Mouse (Mus musculus) T-helper 17 cell (primary cell): ENCODE results near the gene Fmo1.

Experiments used
- in situ Hi-C, 2 experiments: fragments of 300-600 bp; cut with MboI, MseI; formaldehyde crosslinking; loops; 1 replicate in 1 of 2; 2 replicates in 1 of 2; pipeline ENCODE4 v1.15.1; 2025; ENCODE audit warnings: high pct_unique_total_duplicates in 2 of 2

Gene Fmo1

DNA sequence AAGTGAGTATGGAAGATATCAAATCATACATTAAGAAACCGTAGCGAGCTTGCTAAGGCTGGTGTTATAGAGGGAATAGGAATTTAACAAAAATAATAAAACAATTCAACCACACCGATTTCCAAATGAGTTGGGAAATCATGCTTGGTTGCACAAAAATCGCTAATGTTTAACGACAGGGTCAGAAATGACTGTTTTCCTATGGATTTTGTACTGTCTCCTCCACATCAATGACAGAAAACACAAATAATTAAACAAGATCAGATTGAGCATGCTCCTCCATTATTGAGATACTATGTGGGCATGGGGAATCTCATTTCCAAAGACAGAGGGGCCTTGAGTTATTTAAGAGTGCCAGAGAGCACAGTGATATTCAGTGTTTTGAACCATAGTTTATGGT lies 2.1 kb downstream of the Fmo1 start:
- in situ Hi-C loops: loop anchor here in 1 of 2 experiments (10.0 kb wide), 1 partner anchor 1041 kb away; no protein-coding TSS in a partner anchor

GRCm38 (mm10) chr1:162863579-162863978 lies 2.8 kb downstream of the Fmo1 start:
- in situ Hi-C loops: loop anchor here in 1 of 2 experiments (10.0 kb wide), 1 partner anchor 1041 kb away; no protein-coding TSS in a partner anchor

DNA sequence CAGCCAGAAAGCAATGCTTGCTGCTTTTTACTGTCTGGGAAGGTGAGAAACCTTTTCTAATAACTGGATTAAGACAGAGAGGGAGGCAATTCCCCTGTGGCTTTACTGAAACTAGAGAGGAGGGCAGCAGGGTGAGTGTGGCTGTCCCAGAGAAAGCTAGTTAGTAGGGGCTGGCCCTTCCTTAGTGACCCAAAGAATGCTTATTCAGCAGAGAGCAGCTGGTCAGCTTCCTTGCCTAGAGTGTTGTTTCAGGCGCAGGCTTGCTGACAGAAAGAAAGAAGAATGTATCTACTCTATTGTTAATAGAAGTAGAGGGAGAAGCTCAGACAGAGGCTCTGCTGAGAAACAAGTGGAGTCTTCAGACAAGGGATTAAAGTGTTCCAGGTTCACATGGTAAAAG lies 4.1 kb downstream of the Fmo1 start:
- in situ Hi-C loops: loop anchor here in 1 of 2 experiments (10.0 kb wide), 1 partner anchor 1042 kb away; no protein-coding TSS in a partner anchor

DNA sequence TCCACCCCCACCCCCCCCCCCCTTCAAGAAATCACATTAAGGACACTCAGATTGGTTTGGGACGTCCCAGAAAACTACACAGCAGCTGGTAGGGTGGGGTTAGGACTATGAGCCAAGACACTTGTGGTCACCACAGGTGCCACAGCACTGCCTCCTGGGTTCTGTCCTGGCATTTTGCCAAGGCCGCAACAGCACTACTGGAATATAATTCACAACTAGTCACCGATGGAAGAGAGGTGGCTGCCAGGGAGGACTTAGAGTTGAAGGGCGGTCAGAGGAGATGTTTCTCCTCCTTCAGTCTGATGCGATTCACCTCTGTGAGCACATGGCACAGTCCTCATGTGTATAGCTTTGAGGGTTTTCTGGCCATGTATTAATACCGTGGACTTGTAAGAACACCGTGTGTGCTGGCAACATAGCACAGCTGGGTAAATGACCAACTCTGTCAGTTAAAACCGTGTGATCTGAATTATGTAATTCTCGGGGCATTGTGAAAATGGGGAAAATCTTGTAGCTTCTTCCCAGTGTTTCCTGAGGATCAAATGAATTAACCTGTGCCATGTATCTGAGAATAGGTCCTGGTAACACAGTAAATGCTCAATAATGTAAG lies 6.3 kb downstream of the Fmo1 start:
- in situ Hi-C loops: loop anchor here in 1 of 2 experiments (10.0 kb wide), 1 partner anchor 1045 kb away; no protein-coding TSS in a partner anchor

DNA sequence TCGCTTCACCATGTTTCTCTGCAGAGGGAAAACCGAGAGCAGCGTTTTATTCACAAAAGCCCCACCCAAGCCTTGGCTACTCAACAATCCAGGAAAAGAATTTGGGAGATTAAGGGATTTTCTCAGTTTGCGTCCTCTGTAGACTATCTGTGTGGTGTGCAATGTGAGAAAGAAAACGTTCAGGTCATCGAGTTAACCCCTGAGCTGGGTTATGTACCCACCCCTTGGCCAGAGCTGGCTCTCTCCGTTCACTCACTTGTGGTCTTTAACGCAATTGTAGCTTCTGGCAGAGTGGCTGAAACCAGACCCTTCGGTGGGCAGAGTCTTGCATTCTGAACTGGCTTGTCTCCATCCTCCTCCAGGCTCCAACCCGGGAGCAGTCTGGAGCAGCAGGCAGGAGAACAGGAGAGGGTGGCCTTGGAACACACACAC lies 6.8 kb downstream of the Fmo1 start:
- in situ Hi-C loops: no loop called here

GRCm38 (mm10) chr1:162858748-162859130 lies 7.7 kb downstream of the Fmo1 start:
- in situ Hi-C loops: no loop called here

DNA sequence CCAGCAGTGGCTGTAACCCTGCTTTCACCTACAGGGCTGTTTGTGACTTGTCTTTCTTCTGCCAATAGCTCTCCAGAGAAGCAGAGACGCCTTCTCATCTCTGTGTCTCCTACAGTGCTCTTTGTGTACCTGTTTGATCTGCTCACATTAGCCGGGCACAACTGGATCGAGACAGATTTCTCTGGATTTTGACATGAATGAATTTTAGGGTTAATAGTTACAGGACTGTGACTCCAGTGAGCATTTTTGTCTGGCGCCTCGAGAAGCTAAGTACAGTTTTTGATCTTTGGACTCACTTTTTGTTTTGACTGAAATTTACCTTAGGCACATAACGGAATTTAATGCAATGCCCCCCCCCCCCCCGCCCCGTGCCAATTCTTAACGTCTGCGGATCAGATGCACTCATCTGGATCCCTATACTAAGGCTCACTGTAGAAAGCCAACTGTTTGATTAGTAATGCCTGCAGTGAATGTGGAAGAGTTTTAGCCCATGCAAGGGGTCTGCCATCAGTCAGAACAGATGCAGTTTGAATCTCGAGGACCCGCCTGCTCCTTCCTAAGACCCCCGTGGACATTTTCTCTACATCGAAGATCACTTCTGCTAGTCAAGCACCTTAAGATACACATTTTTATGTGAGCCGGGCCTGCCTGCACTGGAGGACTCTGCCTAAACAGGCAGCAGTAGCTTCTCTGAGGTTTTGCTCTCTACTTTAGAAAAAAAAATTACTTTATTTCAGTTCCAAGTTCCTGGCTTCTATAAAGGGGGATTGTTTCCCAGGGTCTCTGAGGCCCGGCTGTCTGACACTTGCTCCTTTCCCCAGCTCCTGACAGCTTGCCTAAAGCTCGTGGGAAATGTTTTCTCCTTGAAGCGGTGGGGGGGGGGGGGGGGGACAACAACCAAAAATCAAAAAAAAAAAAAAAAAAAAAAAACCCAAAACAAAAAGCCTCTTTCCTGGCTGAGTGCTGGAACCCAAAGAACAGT lies 8.4 kb downstream of the Fmo1 start:
- in situ Hi-C loops: no loop called here

GRCm38 (mm10) chr1:162853812-162854482 lies 12.5 kb downstream of the Fmo1 start:
- in situ Hi-C loops: no loop called here

GRCm38 (mm10) chr1:162847554-162847953 lies 18.9 kb downstream of the Fmo1 start:
- in situ Hi-C loops: no loop called here

- in situ Hi-C loops: no loop called here
These were observed 26.2 kb downstream of the Fmo1 start for GRCm38 (mm10) chr1:162840211-162840610.

DNA sequence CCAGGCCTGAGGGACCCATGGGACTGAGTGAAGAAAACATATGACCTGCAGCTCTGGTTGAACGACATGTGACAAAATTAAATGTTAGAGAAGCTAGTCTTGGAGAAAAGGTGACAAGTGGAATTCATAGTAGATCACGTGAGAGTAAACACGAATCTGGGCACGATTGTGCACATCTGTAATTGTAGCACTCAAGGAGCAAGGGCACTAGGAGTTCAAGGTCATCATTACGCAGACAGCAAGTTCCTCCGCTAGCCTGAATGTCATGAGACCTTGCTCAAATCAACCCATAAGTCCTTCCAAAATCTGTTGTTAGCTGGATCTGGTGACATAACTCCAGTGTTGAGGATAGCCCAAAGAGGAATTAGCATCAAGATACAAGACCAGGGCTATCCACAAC lies 27.4 kb downstream of the Fmo1 start:
- in situ Hi-C loops: no loop called here

DNA sequence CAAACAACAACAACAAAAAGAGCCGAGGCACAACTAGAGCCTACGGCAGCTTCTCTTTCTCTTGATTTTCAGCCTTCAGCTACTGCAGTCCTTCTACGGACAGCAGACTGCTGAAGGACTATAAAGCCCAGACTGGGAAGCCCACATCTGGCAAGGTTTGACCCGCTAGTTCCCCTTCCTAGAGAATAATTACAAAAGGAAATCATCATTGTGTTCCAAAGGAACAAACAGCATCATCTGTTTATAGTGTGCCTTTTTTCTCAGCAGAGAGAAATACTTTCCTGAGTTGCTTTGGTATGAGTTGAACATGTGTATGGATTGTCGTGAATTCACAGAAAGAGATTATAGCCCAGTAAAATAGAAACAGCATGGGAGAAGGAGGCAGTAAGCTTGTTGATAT lies 32.1 kb downstream of the Fmo1 start:
- in situ Hi-C loops: no loop called here

DNA sequence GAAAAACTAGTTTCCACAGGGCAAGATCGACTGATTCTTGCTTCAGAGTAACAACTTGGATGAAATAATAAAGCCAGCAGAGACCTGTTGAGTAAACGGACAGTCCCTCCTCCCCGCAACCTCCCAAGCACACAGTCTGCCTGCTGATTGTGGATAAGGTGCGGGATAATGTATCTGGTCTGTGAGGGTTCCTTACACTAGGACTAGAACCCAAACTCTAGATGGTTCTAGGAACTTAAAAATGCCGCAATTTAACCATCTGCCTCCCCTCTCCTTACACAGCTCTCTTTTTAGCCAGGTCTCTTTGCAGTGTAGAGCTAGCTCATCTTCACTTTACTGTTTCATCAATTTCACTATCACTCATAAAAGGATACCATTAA lies 33.8 kb downstream of the Fmo1 start:
- in situ Hi-C loops: no loop called here

DNA sequence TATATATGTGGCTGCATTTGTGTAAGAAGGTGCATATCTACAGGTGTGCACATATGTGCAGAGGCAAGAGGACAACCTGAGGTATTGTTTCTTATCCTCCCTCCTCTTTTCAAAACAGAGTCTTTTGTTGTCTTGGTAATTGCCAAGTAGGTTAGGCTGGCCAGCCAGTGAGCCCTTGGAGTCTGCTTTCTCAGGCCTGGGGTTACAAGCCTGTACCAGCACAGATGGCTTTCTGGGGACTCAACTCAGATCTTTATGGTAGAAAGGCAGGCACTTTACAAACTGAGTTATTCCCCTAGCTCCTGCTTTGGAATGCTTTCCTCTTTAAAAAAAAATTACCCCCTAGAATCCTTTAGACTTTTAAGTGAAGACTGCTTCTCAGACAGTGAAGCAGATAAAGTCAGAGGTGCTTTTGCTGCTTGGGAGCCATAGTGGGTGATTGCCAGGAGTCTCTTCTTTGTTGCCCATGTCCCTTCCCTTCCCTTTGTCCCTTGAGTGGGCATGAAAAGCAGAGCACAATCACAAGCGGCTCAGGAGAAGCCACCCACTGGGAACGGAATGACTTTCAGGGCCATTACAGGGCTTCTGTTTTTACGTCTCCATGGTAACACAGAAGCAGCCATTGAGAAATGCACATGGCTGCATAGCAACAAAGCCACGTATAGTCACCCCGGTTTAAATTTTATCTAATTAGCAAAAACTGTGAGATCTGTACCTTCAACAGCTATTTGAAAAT lies 34.4 kb downstream of the Fmo1 start:
- in situ Hi-C loops: no loop called here

DNA sequence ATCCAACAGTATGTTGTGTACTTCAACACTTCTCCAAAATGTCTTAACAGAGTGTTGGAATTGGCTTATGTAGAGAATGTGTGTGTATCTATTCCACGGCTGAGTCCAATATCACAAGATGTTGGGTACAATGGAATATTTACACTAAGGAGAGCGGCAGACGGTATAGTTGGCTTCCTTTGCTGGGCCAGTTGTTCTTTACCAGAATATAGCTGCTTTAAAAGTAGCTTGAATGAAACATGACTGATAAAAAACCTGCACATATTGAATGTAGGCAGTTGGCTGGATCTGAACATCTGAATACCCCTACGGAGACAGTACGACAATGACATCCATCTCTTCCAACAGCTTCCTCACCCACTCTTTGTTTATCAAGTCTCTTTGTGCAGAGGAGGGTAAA lies 47.1 kb downstream of the Fmo1 start:
- in situ Hi-C loops: no loop called here

DNA sequence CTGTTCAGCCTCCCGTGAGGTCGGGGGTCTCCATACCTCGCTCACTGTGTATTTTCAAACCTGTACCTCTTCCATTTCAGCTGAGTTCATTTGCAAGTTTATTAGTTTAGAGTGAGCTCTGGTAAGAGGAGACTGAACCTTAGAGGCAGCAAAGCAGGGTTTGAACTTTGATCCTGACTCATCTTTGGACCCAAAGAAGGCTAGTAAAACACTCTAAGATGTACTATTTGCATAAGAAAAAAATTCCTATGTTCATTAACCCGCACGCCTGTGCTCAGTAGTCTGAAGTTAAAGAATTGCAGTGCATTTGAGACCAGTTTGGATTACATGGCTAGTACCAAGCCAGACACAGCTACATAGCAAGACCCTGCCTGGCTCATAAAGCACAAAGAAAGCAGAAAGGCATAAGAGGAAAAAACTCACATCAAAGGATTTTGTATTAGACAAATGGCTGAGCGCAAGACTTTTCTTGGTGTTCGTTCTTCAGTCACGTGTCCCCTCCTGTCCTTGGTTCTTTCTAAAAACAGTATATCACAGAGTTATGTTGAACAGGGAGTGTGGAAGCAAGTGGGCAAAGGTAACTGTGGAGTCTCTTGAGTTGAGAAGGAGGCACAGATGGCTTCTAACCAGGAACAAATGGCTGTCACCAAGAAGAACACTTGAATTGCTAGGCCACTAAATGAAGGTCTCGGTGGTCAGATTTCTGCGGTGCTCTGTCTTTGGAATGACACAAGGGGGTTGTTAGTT lies 50.9 kb downstream of the Fmo1 start:
- in situ Hi-C loops: no loop called here

DNA sequence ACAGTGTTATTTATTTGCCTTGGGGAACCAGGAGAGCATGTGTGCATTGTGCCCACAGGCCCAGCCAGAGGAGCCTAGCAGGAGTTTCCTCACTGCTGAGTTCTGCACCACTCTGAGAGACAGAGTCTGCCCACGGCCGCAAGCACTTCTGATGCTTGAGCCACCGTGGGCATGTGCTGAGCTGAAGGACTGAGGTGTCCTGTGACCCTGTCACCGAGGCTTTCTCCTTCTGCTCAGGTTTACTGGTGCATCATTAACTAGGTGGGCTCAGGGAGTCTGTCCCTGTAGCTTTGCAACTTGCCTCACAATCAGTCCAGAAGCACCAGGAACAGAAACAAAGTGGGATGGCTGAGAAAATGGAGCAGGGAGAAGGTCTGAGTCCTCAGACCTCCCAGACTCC lies 51.5 kb downstream of the Fmo1 start:
- in situ Hi-C loops: no loop called here

GRCm38 (mm10) chr1:162813836-162814156 lies 52.6 kb downstream of the Fmo1 start, which contains the start of gene Fmo4:
Gene Fmo4, minus strand, starts transcription at chr1:162813972.
- in situ Hi-C loops: no loop called here

- in situ Hi-C loops: no loop called here
These were observed 53.1 kb downstream of the Fmo1 start for GRCm38 (mm10) chr1:162813143-162813835.

GRCm38 (mm10) chr1:162808541-162808940 lies 57.9 kb downstream of the Fmo1 start:
- in situ Hi-C loops: no loop called here
